Mouse (Mus musculus): Measurements from ENCODE around the gene Cldn12.

Gene Cldn12

GRCm38 (mm10) chr5:5514196-5515076, at the start of gene Cldn12:
Gene Cldn12 (minus strand): TSS chr5:5514958.
- peak; percentile 93 to 96 for DNase-seq (ENCODE audit: low spot score in 2 of 2)

GRCm38 (mm10) chr5:5562435-5562834, 47.7 kb upstream of the Cldn12 start:
- no peak for DNase-seq (ENCODE audit: low spot score in 2 of 2)

- DNase-seq (ENCODE audit: low spot score in 2 of 2): no peak
Observed at GRCm38 (mm10) chr5:5561041-5561706, 46.4 kb upstream of the Cldn12 start.

- no peak for DNase-seq (ENCODE audit: low spot score in 2 of 2)
Observed at GRCm38 (mm10) chr5:5559798-5560197, 45.0 kb upstream of the Cldn12 start.

GRCm38 (mm10) chr5:5559079-5559740, 44.5 kb upstream of the Cldn12 start, which contains the start of gene Gtpbp10:
Gene Gtpbp10 (minus strand): TSS chr5:5559538.
- DNase-seq (ENCODE audit: low spot score in 2 of 2): peak; percentile 86 to 90

GRCm38 (mm10) chr5:5551110-5551509, 36.4 kb upstream of the Cldn12 start:
- no peak for DNase-seq (ENCODE audit: low spot score in 2 of 2)

- DNase-seq (ENCODE audit: low spot score in 2 of 2): no peak
Observed at GRCm38 (mm10) chr5:5540385-5540784, 25.6 kb upstream of the Cldn12 start.

GRCm38 (mm10) chr5:5539771-5540170, 25.0 kb upstream of the Cldn12 start:
- no peak for DNase-seq (ENCODE audit: low spot score in 2 of 2)

- no peak for DNase-seq (ENCODE audit: low spot score in 2 of 2)
Observed at GRCm38 (mm10) chr5:5536131-5536530, 21.4 kb upstream of the Cldn12 start.

- DNase-seq (ENCODE audit: low spot score in 2 of 2): no peak
Observed at GRCm38 (mm10) chr5:5533656-5534420, 19.1 kb upstream of the Cldn12 start.

- DNase-seq (ENCODE audit: low spot score in 2 of 2): no peak
Observed at GRCm38 (mm10) chr5:5515411-5515810, 653 bp upstream of the Cldn12 start.

- no peak for DNase-seq (ENCODE audit: low spot score in 2 of 2)
Observed at GRCm38 (mm10) chr5:5511401-5511800, 3.4 kb downstream of the Cldn12 start.

- DNase-seq (ENCODE audit: low spot score in 2 of 2): no peak
Observed at GRCm38 (mm10) chr5:5510989-5511388, 3.8 kb downstream of the Cldn12 start.

- no peak for DNase-seq (ENCODE audit: low spot score in 2 of 2)
Observed at GRCm38 (mm10) chr5:5510304-5510887, 4.4 kb downstream of the Cldn12 start.

- no peak for DNase-seq (ENCODE audit: low spot score in 2 of 2)
Observed at GRCm38 (mm10) chr5:5508231-5508630, 6.5 kb downstream of the Cldn12 start.

- DNase-seq (ENCODE audit: low spot score in 2 of 2): peak in 1 of 2 experiments; percentile 27
Observed at GRCm38 (mm10) chr5:5507701-5508225, 7.0 kb downstream of the Cldn12 start.

- no peak for DNase-seq (ENCODE audit: low spot score in 2 of 2)
Observed at GRCm38 (mm10) chr5:5504456-5504855, 10.3 kb downstream of the Cldn12 start.

GRCm38 (mm10) chr5:5503381-5503780, 11.4 kb downstream of the Cldn12 start:
- peak in 1 of 2 experiments; percentile 17 for DNase-seq (ENCODE audit: low spot score in 2 of 2)

GRCm38 (mm10) chr5:5501583-5501982, 13.2 kb downstream of the Cldn12 start:
- peak; percentile 25 to 52 for DNase-seq (ENCODE audit: low spot score in 2 of 2)

GRCm38 (mm10) chr5:5496393-5496792, 18.4 kb downstream of the Cldn12 start:
- no peak for DNase-seq (ENCODE audit: low spot score in 2 of 2)

- DNase-seq (ENCODE audit: low spot score in 2 of 2): no peak
Observed at GRCm38 (mm10) chr5:5495042-5495441, 19.7 kb downstream of the Cldn12 start.
